Mouse (Mus musculus) thymus, postnatal 0 days (tissue): ENCODE measurements around the gene 2210011C24Rik. TPM values are rescaled to one million over a fixed set of nuclear protein-coding genes. Genes with fewer than 3 reads are reported as not detected.

Source experiments
- DNase-seq: peaks from one replicate; pipeline ENCODE4 v3.0.0-alpha.2; 2015; ENCODE audit warnings: low spot score
- polyA plus RNA-seq: library from polyadenylated mRNA; unstranded; fragments of >200 nt; fragmentation: Nextera tagmentation; extraction: Ambion mirVana; gene quantifications from 2 replicates; pipeline ENCODE4 v1.2.1, GENCODE M21; 2015

2210011C24Rik gene
- polyA plus RNA-seq = 0.23 and 0.60 TPM in 2 replicates

DNA sequence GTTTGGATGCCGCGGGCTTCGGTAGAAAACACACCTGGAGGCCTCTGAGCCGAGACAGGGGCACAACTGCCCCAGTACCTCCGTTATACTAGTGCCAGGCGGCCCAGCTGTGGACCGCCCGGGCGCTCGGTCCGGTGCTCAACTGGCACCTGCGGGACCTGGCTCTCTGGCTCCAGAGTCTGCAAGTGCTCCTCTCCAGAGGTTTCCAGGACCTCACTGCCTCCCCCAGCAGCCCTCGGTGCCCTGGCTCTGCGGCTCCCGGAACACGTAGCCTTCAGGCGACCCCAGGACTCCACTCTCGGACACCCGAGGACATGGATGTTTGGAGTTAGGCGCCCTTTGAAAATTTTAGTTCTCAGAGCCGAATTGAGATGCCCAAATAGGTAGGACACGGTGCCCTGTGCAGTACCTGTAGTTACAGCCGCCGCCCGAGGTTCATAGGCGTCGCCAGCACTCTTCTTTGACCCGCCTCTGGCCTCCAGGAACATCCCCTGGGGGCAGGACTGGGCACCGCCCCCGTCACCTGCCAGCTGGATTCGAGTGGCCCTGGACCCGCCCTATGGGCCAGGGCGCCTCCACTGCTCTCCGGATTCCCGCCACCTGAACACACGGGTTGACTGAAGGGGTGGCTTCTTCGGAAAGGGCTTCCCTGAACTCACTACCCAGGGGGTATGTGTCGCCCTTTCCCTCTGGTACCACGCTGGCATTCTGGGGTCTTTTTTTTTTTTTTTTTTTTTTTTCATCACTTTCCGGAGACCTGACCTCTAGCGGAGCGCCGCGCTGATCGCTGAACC, at the start of gene 2210011C24Rik:
Gene 2210011C24Rik (minus strand): TSS at position 467 of the 794 bp plus-strand sequence.
- no peak for DNase-seq

DNA sequence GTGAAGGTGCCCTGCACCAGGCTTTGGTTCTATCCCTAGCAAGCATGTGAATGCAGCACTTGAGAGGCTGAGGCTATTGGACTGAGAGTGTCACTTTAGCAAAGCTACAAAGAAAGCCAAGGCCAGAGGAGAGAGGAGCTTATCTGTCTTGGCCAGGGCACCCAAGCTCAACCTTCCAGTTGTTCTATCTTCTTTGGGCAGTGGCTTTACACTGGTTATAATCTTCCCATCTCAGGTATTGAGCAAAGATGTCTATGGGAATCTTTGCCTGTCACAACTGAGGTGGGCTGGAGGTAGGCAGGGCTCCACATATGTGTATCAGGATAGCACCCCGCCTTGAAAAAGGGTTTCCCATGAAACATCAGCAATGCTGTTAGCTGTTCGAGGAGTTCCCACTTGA, 48.3 kb upstream of the 2210011C24Rik start:
- DNase-seq = no peak

DNA sequence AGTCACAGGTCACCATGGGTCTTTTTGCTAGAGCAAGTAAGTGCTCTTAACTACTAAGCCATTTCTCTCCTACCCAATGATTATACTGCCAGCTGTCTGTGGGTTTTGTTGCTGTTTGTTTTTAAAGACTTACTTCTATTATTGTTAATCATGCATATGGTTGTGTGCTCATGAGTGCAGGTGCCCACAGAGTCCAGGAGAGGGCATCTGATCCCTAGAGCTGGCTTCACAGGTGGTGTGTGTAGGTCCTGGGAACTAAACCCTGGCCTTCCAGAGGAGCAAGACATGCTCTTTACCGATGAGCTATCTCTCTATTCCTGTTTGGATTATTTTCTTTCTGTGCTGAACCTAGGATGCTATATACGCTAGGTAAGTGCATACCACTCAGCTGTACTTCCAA, 47.3 kb upstream of the 2210011C24Rik start:
- no peak for DNase-seq

DNA sequence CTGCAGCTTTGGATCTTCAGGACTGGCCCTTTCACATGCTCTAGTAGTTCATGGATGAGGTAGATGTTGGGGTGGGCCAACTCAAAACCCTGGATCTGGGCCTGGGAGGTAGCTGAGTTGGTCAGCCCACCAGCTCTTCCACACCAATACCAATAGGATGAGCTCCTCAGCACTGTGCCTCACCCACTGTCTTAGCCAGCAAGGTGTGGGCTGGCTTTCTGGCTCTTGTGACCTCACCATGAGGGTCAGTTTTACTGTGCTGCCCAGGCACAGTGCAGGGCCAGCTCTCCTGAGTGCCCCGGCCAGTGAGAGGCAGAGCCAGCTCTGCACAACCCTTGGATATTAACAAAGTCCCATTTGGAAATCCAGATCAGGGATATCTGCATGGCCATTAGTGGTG, 45.9 kb upstream of the 2210011C24Rik start:
- DNase-seq = no peak

DNA sequence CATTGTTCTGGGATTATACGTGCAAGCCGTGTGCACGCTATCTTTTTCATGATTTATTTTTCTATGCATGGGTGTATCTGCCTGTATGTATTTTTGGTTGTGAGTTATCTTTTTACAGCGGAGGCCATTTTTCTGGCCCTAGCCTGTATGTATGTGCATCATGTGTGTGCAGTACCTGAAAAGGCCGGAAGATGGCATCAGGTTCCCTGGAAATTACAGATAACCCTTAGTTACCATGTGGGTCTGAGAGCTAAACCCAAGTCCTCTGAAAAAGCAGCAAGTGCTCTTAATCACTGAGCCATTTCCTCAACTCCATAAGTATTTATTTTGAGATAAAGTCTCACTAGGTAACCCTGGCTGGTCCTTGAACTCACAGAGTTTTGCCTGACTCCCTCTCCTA, 41.3 kb upstream of the 2210011C24Rik start:
- DNase-seq = no peak

DNA sequence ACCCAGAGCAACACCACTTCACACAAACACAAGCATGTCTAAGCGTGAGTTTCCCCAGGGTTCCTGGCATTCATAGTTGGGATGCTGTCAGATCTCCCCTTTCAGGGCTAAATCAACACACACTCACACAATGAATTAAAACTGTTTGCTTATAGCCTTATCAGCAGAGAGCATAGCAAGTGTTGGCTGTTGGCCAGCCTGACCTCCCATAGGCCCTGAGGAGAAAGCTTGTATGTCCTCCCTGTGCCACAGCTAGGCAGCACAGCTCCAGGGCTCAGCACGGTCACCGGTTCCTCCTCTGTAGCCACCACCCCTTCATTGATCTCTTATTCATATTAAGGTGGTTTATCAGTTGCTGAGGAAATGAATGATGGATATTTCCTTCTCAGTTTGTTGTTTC, 40.8 kb upstream of the 2210011C24Rik start:
- DNase-seq = no peak

DNA sequence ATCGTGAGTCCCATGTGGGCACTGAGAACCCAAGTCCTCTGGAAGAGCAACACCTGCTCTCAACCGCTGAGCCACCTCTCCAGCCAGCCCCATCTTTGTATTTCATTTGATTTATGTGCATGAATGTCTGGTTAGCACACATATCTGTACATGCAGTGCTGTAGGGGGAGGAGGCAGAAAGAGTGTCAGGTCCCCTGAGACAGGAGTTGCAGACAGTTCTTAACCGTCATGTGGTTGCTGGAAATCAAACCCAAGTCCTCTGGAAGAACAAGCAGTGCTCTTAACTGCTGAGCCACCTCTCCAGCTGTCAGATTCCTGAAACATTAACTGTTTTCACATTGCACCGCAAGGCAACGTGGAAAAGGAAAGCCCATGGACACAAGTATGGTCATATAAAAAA, 36.2 kb upstream of the 2210011C24Rik start:
- no peak for DNase-seq

DNA sequence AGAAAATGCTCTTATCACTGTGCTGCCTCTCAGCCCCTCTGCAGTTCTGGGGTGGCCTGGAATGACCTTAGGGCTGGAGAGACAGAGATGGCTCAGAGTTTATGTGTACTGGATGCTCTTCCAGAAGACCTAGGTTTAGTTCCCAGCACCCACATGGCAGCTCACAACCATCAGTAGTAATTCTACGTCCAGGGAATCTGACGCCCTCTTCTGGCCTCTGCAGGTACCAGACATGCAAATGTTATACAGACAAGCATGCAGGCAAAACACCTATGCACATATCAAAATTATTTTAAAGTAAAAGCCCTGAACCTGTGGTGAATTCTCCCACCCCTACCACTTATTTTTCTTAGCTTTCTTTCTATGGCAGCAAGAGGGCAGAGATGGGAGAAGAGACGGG, 34.5 kb upstream of the 2210011C24Rik start:
- no peak for DNase-seq

DNA sequence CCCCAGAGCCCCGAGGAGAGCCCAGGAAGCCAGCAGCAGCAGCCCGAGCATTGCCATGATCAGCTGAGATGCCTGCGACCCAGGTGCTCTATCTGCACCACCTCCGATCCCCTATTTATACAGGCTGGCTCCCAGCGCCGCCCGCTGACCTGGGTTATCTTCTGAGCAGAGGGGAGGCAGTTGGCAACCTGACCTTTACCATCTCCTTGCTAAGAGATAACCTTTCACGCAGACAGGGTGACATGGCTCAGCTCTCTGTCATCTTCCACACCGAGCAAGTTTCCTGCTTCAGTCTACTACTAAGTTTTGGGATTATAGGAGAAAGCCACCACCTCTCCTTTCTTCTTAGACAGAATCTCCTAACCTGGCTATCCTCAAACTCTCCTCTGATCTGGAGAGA, 32.9 kb upstream of the 2210011C24Rik start, which contains the start of gene Rln3:
Gene Rln3 (minus strand): TSS at position 101 of the 400 bp plus-strand sequence.
- no peak for DNase-seq

DNA sequence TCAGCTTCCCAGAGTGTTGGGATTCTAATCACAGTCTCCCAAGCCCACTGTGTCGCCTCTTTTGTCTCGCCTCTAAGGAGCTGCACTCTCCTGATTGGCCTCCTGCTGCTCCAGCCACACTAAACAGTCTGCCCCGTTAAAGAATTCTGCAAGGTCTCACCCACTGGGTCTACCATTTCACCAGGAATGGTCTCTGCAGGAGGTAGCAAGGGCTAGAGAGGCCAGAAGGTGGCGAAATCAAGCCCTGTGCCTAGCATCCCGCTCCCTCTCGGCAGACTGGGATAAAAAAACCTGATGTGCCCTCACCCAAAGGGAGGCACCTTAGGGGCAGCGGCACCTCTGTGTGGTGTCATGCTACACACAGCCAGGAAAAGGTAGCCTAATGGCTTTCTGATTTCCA, 32.1 kb upstream of the 2210011C24Rik start:
- no peak for DNase-seq

DNA sequence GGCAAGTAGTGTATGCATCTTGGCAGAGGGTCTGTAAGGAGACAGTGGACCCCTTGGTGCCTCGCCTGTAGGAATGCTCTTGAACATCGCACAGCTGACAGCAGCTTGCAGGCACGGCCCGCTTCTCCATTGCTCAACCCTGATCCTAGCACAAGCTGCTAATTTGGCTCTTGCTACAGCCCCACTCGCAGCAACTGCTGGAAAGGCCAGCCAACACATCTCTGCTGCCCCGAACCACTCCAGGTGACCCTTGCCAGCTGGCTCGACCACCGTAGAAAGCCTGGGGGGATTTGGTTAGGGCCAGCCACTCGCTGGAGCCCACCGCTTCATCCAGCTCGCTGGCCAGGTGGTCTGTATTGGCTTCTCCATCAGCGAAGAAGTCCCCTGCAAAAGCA, 31.0 kb upstream of the 2210011C24Rik start:
- no peak for DNase-seq

DNA sequence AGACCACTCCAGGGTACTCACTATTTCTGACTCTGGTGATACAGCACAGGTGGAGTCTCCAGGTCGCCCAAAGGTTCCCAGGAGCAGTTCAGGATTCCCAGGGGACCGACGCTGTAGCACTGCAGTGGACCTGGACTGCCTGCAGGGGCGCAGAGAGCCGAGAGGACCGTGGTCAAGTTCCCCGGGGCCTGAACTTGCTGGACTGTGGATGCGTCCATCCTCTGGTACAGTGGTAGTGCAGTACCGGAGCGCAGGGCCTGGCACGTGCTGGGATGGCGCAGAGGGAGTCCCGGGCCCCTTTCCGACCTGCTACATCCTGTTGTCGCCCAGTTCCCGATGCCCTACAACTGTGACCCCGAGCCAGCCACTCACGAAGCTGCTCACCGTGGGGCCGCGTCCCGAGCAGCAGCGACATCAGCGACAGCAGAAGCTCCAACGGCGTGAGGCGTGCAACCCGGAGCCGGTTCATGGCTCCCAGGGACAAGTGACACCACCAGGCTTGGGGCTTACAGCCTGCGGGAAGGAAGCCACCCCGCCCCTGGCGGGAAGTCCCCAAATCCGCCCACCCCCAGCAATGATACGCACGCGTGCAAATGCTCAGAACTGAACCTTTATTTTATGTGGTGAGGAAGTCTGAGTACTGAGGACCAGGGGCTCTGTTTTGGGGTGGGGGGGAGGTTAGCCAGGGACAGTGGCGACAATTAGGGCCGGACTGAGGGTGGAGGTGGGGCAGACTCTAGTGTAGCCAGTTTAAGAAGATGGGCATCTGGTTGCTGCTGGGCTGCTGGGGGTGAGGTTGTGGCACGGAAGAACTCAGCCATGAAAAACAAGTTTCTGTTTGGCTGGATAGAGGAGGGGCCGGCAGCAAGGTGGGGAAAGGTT, 30.3 kb upstream of the 2210011C24Rik start, which contains the start of gene Il27ra:
Gene Il27ra (minus strand): TSS at position 524 of the 882 bp plus-strand sequence.
- peak; percentile 78 for DNase-seq

DNA sequence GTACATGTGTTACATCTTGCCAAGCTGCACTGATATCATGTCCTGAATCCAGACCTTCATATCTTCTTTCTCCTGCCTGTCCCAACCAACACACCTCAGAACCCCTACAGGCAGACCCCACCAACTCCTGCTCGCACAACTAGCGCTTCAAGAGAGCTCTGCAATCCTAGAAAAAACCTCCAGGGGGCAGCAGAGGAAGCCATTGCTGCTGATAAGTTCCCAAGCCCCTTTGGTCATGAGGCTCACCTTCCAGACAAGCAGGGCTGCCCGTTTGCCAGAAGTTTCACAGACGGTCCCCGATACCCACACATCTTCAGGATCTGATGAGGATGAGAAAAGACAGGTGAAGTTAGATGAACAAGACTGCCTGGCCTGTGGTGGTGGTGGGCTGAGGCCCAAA, 27.1 kb upstream of the 2210011C24Rik start:
- DNase-seq = peak; percentile 87

DNA sequence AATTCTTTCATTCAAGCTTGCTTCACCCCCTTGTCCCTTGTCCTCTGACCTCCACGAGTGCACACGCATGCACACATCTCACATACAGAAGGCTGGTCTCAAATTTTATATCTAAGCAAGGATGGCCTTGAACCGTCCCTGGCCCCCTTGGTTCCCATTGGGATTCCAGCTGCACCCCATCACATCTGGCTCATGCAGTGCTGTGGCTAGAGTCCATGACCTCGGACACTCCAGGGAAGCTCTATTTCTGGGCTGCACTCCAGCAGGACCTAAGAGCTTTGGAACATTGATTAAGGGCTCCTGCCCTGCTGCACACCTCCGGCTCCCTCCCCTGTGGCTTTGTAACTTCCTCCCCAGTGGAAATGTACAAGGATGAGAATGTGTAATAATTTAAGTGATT, 26.0 kb upstream of the 2210011C24Rik start:
- DNase-seq = no peak

DNA sequence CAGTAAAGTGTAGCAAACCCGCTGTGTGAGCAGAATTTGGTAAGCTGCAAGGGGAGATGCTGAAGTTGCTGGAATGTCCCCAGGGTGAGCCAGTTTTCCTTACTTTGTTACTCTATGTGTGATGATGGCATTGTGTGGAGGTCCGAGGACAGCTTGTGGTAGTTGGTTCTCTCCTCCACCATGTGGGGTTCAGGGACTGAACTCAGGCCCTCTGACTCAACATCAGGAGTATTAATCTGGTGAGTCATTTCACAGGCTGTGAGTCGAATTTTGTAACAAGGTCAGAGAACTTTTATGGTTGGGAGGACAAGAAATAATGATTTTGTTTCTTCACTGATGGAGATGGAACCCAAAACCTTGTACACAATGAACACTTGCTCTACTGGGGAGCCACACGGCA, 20.8 kb upstream of the 2210011C24Rik start:
- DNase-seq = no peak

DNA sequence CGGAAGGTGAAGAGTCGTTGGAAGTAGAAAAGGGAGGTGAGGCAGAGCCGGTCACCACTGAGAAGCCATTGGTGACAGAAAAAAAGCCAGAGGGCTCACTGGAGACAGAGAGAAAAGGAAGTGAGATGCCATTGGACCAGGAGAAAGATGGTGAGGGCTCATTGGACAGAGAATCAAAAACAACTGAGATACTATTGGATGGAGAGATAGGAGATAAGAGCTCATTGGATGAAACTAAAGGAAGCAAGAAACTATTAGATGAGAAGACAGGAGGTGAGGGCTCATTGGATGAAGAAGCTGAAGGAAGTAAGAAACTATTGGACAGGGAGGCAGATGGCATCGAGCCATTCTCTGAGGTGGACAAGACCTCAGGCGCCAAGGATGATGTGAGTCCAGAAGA, 17.3 kb upstream of the 2210011C24Rik start:
- no peak for DNase-seq

DNA sequence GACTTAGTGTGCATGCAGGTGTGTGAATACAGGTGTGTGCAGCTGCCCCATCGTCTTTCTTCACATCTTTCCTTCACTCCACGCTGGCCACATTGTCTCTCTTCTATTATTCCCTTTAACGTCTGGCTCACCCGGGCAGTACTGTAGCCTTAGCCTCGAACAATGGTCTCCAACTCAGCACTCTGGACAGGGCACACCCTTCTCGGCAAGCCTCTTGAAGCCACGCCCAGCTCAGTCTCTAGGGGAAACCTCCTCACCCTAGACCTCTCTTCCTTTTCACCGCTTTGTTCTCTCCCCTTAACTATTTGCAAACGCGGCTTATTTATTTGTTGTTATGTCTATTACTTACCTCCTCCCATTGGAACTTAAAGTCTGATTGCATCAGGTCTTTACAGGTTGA, 15.5 kb upstream of the 2210011C24Rik start:
- DNase-seq = no peak

DNA sequence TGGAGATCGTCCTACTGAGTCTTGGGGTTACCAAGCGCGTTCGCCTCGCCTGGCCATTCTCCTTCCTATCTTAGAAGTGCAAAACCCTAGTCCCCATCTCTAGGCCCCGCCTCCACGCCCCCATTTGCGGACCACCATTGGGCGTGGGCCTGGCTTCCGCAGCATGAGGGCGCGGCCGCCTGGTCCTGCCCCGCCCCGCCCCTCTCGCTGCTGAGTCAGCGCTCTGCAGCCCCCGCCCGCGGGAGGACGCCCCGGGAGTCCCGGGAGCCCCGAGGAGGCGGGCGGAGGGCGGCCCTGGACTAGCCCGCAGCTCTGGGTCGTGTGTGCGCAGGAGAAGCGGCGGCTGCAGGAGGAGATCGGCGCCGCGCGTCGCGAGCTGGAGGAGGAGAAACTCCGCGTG, 13.9 kb upstream of the 2210011C24Rik start:
- peak; percentile 80 for DNase-seq

DNA sequence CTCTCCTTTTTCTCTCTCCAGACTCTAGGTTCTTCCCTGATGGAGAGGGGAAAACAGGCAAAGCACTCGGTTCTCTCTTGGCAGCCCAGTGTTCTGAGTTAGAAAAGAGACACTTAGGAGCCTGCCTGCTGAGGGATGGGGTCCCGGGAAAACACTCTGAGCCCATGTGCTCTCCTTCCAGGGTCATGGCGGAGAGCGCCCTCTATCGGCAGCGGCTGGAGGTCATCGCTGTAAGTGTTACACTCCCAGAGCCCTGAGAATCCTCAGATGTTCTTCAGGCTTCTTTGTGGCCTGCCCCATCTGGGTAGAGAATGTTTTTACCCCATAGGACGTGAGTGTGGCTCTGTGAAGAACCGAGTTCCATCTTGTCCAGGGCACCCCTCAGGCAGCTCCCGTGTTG, 12.2 kb upstream of the 2210011C24Rik start:
- DNase-seq = peak; percentile 70

DNA sequence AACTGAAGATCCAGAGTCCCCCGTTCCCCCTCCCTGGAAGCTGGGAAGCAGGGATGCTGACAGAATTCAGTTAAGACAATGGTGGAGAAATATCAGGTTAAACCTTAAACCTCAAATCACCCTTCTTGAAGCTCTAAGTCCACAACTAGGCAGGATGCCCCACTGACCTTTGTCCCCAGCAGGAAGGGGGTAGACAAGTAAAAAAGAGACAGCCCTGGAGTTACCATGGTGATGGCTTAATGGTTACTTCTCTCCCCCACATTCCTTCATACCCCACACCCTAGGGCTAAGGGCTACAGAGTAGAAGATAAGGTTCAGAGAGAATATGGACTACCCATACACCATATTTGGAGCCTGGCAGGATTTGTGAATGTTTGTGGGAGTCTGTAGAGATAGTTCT, 11.7 kb upstream of the 2210011C24Rik start:
- DNase-seq = no peak

DNA sequence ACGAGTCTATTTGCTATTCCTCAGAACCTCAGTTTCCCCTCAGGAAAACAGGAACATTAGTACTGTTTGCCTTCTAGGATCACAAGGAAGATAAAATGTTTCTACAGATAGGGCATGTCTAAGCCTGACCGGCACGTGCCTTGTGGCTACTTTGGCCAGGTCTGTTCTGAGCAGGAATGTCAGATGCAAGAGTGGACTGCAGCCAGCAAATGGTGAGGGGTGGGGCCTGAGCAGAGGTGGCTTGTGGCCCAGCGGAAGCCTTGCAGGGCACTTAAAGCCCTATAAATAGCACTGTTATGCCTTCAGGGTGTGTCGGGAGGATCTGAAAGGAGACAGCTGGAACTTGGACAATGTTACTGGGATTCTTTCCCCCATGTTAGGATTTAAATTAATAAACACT, 11.1 kb upstream of the 2210011C24Rik start:
- DNase-seq = no peak

DNA sequence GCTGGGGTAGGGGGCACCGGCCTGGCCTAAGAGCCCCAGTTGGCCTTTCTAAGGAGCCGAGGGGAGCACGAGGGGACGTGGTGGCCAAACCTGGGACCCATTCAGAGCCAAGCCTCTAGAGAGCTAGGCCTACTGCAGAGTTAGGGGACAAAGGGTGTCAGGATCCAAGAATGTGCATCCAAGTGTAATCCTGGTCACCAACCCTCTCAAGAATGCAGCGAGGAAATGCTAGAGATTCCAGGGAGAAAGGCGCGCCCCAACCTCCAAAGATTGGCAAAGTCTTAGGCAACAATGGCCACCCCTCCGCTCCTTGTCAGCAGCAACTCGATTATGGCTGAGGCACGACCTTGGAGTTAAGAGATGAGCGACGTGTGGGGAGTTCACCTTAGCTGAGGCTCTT, 9.6 kb upstream of the 2210011C24Rik start:
- DNase-seq = no peak
